Mouse (Mus musculus): ENCODE results near the gene Klf16.

- TF ChIP-seq POLR2A (IDR thresholded peaks at IDR 0.05; ENCODE audit: borderline replicate concordance, low read depth, low read length) (no peak), CTCF (IDR thresholded peaks at IDR 0.05; ENCODE audit: low read depth, low read length) (no peak)
These were observed 6.0 kb downstream of the Klf16 start for GRCm38 (mm10) chr10:80570871-80571836.

Data from bone marrow macrophage, adult 2 months (primary cell).